Mouse (Mus musculus) heart, postnatal 0 days (tissue): ENCODE data around the gene Ccdc151.

ENCODE experiments used
- CTCF ChIP-seq: IDR thresholded peaks from 2 replicates; pipeline ENCODE4 v1.5.1; 2016; ENCODE audit warnings: antibody characterized with exemption, control low read depth, low read depth
- EP300 ChIP-seq: IDR thresholded peaks from 2 replicates; pipeline ENCODE4 v1.6.1; 2016; ENCODE audit warnings: antibody characterized with exemption, low read depth

DNA sequence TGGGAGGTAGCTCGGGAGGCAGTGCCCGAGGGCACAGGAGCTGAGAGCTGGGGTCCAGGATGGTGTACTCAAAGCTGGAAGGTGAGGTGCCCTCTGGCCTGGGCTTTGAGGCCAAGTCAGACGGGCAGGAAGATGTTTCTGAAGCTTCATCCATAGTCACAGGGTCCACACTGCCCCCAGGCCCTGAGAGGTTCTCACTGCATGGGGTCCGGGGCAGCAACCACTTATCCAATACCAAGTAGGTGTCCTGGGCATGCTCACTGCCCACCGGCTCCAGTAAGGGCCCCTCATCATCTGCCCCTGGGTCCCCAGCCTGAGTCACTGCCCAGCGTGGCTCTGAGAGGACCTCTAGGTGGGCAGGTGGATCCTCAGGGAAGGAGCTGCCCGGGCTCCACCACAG, 43.2 kb downstream of the Ccdc151 start:
- TF ChIP-seq EP300: no peak
- TF ChIP-seq CTCF: no peak
